In the genomic region with DNA sequence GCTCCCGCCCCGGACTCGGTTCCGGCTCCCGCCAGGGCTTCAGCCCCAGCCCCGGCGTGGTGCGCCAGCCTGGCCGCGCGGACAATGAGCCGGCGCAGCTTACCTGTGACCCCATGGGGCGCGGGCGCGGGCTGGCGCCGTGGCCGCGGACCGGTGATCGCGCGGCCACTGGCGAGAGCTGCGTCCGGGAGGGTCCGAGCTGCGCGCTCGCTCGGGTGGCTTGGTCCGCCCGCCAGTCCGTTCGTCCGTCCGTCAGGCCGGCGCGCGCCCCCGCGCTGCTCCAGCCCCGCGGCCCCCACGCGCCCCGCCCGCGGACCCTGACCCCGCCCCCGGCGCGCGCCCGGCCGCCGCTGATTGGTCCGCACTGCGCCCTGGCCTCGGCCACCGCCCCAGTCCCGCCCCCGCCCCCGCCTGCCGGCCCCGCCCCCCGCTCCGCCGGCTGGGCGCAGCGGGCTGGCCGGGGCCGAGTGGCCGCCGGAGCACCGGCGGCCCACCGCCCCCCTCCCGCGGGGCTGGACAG, we compare ENCODE assay signal across 8 mouse cellular contexts. TPM values are rescaled to one million over a fixed set of nuclear protein-coding genes. Genes with fewer than 3 reads are reported as not detected.
A peak's percentile ranks its signal among the peaks of the same experiment; 100 is the strongest.
DNase-seq lines count a peak whose midpoint lies in the region; ATAC-seq and TF ChIP-seq lines count a peak whose summit lies in the region.

Gene Zbtb46 (minus strand): TSS at position 274 of the 520 bp plus-strand sequence.

- DNase-seq in left cerebral cortex, adult 18-20 months (ENCODE audit: low spot score in 2 of 2) = peak; percentile 74 to 80
- no peak for DNase-seq in left cerebral cortex, adult 11 months (ENCODE audit: low spot score)
- peak; percentile 62 to 69 (median 65) for DNase-seq in liver, embryonic 14.5 days (ENCODE audit: low read depth in 3 of 3, low spot score in 3 of 3)
- peak; percentile 90 for DNase-seq in neural tube, embryonic 10.5 days (ENCODE audit: extremely low spot score, low spot score)

- H3K4me1 ChIP-seq in embryonic facial prominence, embryonic 15.5 days = peaks cover 22% of the 10 kb centered on the region
- peaks cover 38% of the 10 kb centered on the region for H3K4me1 ChIP-seq in heart, embryonic 12.5 days (replicated peaks)
- H3K4me1 ChIP-seq in kidney, embryonic 16.5 days (ENCODE audit: insufficient read depth, low read length) = peaks cover 47% of the 10 kb centered on the region
- H3K4me1 ChIP-seq in liver, embryonic 14.5 days (replicated peaks; ENCODE audit: control insufficient read depth in 2 of 2, insufficient read depth in 2 of 2, low read length in 1 of 2) = peaks cover 42 to 47% of the 10 kb centered on the region in 2 experiments
- H3K4me1 ChIP-seq in stomach, embryonic 14.5 days (ENCODE audit: control insufficient read depth, insufficient read depth, low read length) = peaks cover 9% of the 10 kb centered on the region

- H3K27me3 ChIP-seq in embryonic facial prominence, embryonic 15.5 days = peaks cover 70% of the 10 kb centered on the region
- no peaks in the 10 kb centered on the region for H3K27me3 ChIP-seq in heart, embryonic 12.5 days (replicated peaks)
- no peaks in the 10 kb centered on the region; the same call in 1 of the 2 replicates for H3K27me3 ChIP-seq in kidney, embryonic 16.5 days (ENCODE audit: insufficient read depth, low read length)
- H3K27me3 ChIP-seq in liver, embryonic 14.5 days (ENCODE audit: control insufficient read depth, insufficient read depth, low read length) = peaks cover 6% of the 10 kb centered on the region; the same call in 1 of the 2 replicates
- H3K27me3 ChIP-seq in stomach, embryonic 14.5 days (ENCODE audit: control insufficient read depth, insufficient read depth, low read length) = no peaks in the 10 kb centered on the region

- H3K9ac ChIP-seq in embryonic facial prominence, embryonic 15.5 days = peak within 1 kb of the TSS; percentile 57
- H3K9ac ChIP-seq in heart, embryonic 12.5 days = peak within 1 kb of the TSS; percentile 90
- peak within 1 kb of the TSS; percentile 86 for H3K9ac ChIP-seq in kidney, embryonic 16.5 days (replicated peaks; ENCODE audit: low read length)
- peak within 1 kb of the TSS; percentile 86 for H3K9ac ChIP-seq in liver, embryonic 14.5 days (replicated peaks)
- peak within 1 kb of the TSS; percentile 82 for H3K9ac ChIP-seq in stomach, embryonic 14.5 days (replicated peaks; ENCODE audit: low read depth, low read length)

- H3K4me2 ChIP-seq in embryonic facial prominence, embryonic 15.5 days (replicated peaks) = peak within 1 kb of the TSS; percentile 100
- peak within 1 kb of the TSS; percentile 87 for H3K4me2 ChIP-seq in heart, embryonic 12.5 days
- peak within 1 kb of the TSS; percentile 84 for H3K4me2 ChIP-seq in kidney, embryonic 16.5 days (replicated peaks; ENCODE audit: low read depth, low read length)
- H3K4me2 ChIP-seq in liver, embryonic 14.5 days (ENCODE audit: low read depth) = peak within 1 kb of the TSS; percentile 96
- peak within 1 kb of the TSS; percentile 98 for H3K4me2 ChIP-seq in stomach, embryonic 14.5 days (replicated peaks; ENCODE audit: low read depth, low read length)

- TF ChIP-seq CTCF in liver, embryonic 14.5 days (IDR thresholded peaks at IDR 0.05; ENCODE audit: low read depth) = no peak

- WGBS in embryonic facial prominence, embryonic 15.5 days = under 1% methylated on average over 27 of the region's 83 CpGs
- WGBS in heart, embryonic 12.5 days = 8% methylated on average over 62 of the region's 83 CpGs
- WGBS in kidney, embryonic 16.5 days = 2% methylated on average over 40 of the region's 83 CpGs
- 1% methylated on average over 65 of the region's 83 CpGs for WGBS in liver, embryonic 14.5 days (ENCODE audit: insufficient replicate concordance)
- under 1% methylated on average over 37 of the region's 83 CpGs for WGBS in stomach, embryonic 14.5 days

- no peak for TF ChIP-seq EP300 in liver, embryonic 14.5 days (IDR thresholded peaks at IDR 0.05; ENCODE audit: low read depth)

- H3K36me3 ChIP-seq in embryonic facial prominence, embryonic 15.5 days = no peaks in the 10 kb centered on the region
- H3K36me3 ChIP-seq in heart, embryonic 12.5 days = no peaks in the 10 kb centered on the region
- H3K36me3 ChIP-seq in kidney, embryonic 16.5 days (ENCODE audit: insufficient read depth, low read length) = no peaks in the 10 kb centered on the region
- no peaks in the 10 kb centered on the region for H3K36me3 ChIP-seq in liver, embryonic 14.5 days (replicated peaks; ENCODE audit: control insufficient read depth, insufficient read depth, low read depth)
- no peaks in the 10 kb centered on the region for H3K36me3 ChIP-seq in stomach, embryonic 14.5 days (ENCODE audit: control insufficient read depth, insufficient read depth, low read length)

- peak within 1 kb of the TSS; percentile 80 for H3K4me3 ChIP-seq in embryonic facial prominence, embryonic 15.5 days (replicated peaks)
- H3K4me3 ChIP-seq in heart, embryonic 12.5 days = peak within 1 kb of the TSS; percentile 94
- peak within 1 kb of the TSS; percentile 95 for H3K4me3 ChIP-seq in kidney, embryonic 16.5 days (ENCODE audit: low read length)
- peak within 1 kb of the TSS; percentile 69 to 97 for H3K4me3 ChIP-seq in liver, embryonic 14.5 days (ENCODE audit: insufficient read depth in 1 of 2, low read depth in 2 of 2, low read length in 2 of 2)
- H3K4me3 ChIP-seq in stomach, embryonic 14.5 days (ENCODE audit: low read depth, low read length) = peak within 1 kb of the TSS; percentile 95

- H3K27ac ChIP-seq in embryonic facial prominence, embryonic 15.5 days (replicated peaks) = no peak within 1 kb of the TSS
- H3K27ac ChIP-seq in heart, embryonic 12.5 days (ENCODE audit: poor library complexity, severe bottlenecking) = peak within 1 kb of the TSS; percentile 82
- peak within 1 kb of the TSS; percentile 88 for H3K27ac ChIP-seq in kidney, embryonic 16.5 days (ENCODE audit: low read length)
- peak within 1 kb of the TSS; percentile 90 for H3K27ac ChIP-seq in liver, embryonic 14.5 days
- H3K27ac ChIP-seq in stomach, embryonic 14.5 days (ENCODE audit: low read length) = peak within 1 kb of the TSS; percentile 74

- ATAC-seq in embryonic facial prominence, embryonic 15.5 days (ENCODE audit: insufficient number of reproducible peaks, low FRiP score, low TSS enrichment, low read depth) = peak; percentile 91
- peak; percentile 93 for ATAC-seq in heart, embryonic 12.5 days (ENCODE audit: insufficient number of reproducible peaks, low FRiP score)
- peak; percentile 90 for ATAC-seq in kidney, embryonic 16.5 days (ENCODE audit: low FRiP score, low TSS enrichment)
- peak; percentile 79 for ATAC-seq in liver, embryonic 14.5 days (ENCODE audit: insufficient read depth)
- ATAC-seq in stomach, embryonic 14.5 days (ENCODE audit: insufficient number of reproducible peaks, insufficient read depth, low FRiP score, low read depth) = peak; percentile 92

- H3K9me3 ChIP-seq in embryonic facial prominence, embryonic 15.5 days (replicated peaks) = no peaks in the 10 kb centered on the region
- H3K9me3 ChIP-seq in heart, embryonic 12.5 days (replicated peaks) = no peaks in the 10 kb centered on the region
- no peaks in the 10 kb centered on the region for H3K9me3 ChIP-seq in kidney, embryonic 16.5 days (ENCODE audit: low read length)
- H3K9me3 ChIP-seq in liver, embryonic 14.5 days (ENCODE audit: control insufficient read depth, low read length) = no peaks in the 10 kb centered on the region
- H3K9me3 ChIP-seq in stomach, embryonic 14.5 days (ENCODE audit: control insufficient read depth, low read depth, low read length) = no peaks in the 10 kb centered on the region

RNA-seq across cellular contexts. Expression of gene Zbtb46, which starts in this region (rescaled TPM):
- 10 to 100 TPM; 13.8 to 15.3 TPM for total RNA-seq in left cerebral cortex, adult 18-20 months (2021)
- polyA plus RNA-seq in embryonic facial prominence, embryonic 15.5 days (2015; fragmentation: Nextera tagmentation; extraction: Ambion mirVana) = 4.0 and 4.6 TPM in 2 replicates
- 13.5 and 15.1 TPM in 2 replicates for polyA plus RNA-seq in heart, embryonic 12.5 days (2016; fragmentation: Nextera tagmentation; extraction: Ambion mirVana)
- polyA plus RNA-seq in kidney, embryonic 16.5 days (2015; fragmentation: Nextera tagmentation; extraction: Ambion mirVana) = 26.2 and 30.5 TPM in 2 replicates
- 4.4 and 5.3 TPM in 2 replicates for polyA plus RNA-seq in liver, embryonic 14.5 days (2012; rRNA removed)
- 6.5 and 6.8 TPM in 2 replicates for polyA plus RNA-seq in liver, embryonic 14.5 days (2014; fragmentation: Nextera tagmentation; extraction: Ambion mirVana)
- polyA plus RNA-seq in stomach, embryonic 14.5 days (2014; fragmentation: Nextera tagmentation; extraction: Ambion mirVana) = 9.1 and 9.5 TPM in 2 replicates
